Mouse (Mus musculus) liver, embryonic 14.5 days (tissue): ENCODE measurements at regions not wholly inside any gene's neighbourhood (a gene's known extent, or its start where the extent isn't known, plus 50 kb on each side); places are given as distances from the start of the nearest gene placed in this dataset.

Source experiments
- CTCF ChIP-seq: IDR thresholded peaks from 2 replicates; pipeline ENCODE4 v1.5.1; 2016; ENCODE audit warnings: antibody characterized with exemption, low read depth, control low read depth
- EP300 ChIP-seq: IDR thresholded peaks from 2 replicates; pipeline ENCODE4 v1.6.1; 2016; ENCODE audit warnings: antibody characterized with exemption, low read depth

DNA sequence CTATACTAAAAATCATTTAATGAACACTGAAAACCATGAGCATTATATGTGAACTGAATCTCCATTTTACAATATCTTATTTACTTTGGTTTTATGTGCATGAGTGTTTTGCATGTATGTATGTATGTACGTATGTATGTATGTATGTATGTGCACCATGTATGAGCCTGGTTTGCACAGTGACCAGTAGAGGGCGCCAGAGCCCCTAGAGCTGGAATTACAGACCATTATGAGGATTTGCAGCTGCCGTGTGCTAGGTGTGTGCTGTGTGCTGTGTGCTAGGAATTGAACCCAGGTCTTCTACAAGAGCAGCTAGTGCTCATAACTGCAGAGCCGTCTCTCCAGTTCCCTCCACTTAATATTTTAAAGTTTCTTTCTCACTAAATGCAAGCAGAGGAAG, 147.5 kb upstream of the Gm6657 start:
- no peak for TF ChIP-seq EP300
- TF ChIP-seq CTCF: peak; percentile 53
